Mouse (Mus musculus) E14TG2a.4 (cell line): ENCODE data around the gene Dock2.

Experiments used
- H3K27me3 ChIP-seq: 2 replicates; pipeline ENCODE4 v1.6.1; 2014; ENCODE audit warnings: low read length, control low read depth; ENCODE audit not compliant: insufficient read depth
- H3K36me3 ChIP-seq: 2 replicates; pipeline ENCODE4 v1.6.1; 2014; ENCODE audit warnings: low read length, control low read depth; ENCODE audit not compliant: insufficient read depth
- H3K4me1 ChIP-seq: replicated peaks from 2 replicates; pipeline ENCODE4 v1.6.1; 2014; ENCODE audit warnings: low read depth, low read length, control low read depth
- H3K4me3 ChIP-seq: replicated peaks from 2 replicates; pipeline ENCODE4 v1.5.1; 2014; ENCODE audit warnings: mild to moderate bottlenecking, low read length
- H3K9me3 ChIP-seq: 2 replicates; pipeline ENCODE4 v1.6.1; 2014; ENCODE audit warnings: low read length, control low read depth
- CTCF ChIP-seq: conservative IDR thresholded peaks from 2 replicates; pipeline ENCODE4 v1.5.1; 2014; ENCODE audit warnings: low read length
- NANOG ChIP-seq: IDR thresholded peaks from 2 replicates; pipeline ENCODE4 v1.6.1; 2014; ENCODE audit warnings: borderline replicate concordance, low read length, mixed read lengths
- POU5F1 ChIP-seq: IDR thresholded peaks from 2 replicates; pipeline ENCODE4 v1.6.1; 2014; ENCODE audit warnings: low read length, borderline replicate concordance

Dock2 gene

DNA sequence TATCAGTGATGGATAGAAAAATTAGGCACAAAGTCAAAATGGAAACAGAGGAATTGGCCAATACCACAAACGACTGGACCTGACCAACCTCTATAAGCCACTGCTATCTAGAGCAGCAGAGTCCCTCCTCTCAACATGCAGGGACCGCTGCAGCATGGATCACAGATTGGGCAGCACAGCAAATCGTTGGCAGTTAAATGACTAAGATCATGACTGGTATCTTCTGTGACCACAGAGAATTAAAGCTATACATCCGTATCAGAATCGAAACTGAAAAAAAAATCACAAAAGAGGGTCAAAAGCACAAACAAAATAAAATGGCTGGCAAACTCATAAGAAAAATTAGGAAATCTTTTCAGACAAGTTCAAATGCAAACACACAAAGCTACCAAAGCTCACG is 21.6 kb downstream of the Dock2 start:
- Histone ChIP-seq H3K27me3 (no peaks in the 10 kb centered on the region), H3K4me3 (no peak overlapping the region), H3K9me3 (peaks cover 12% of the 10 kb centered on the region), H3K36me3 (no peaks in the 10 kb centered on the region), H3K4me1 (peaks cover 3% of the 10 kb centered on the region; the same call in 1 of the 2 replicates)
- TF ChIP-seq POU5F1: no peak
- no peak for TF ChIP-seq NANOG

DNA sequence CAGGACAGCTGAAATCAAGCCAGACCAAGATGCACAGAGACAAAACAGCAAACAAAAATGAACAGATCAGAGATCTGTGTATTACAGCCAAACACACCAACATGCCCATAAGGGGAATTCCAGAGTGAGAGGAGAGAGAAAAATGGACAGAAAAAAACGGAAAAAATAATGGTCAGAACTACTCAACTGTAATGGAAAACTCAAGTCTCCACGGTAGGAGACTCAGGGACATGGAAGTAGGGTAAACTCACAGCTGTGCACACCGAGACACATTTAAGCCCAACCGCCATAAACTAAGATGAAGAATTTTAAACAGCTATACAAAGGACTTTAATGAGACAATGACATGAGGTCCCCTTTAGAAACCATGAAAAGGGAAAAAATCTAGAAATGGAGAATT is 24.1 kb downstream of the Dock2 start:
- no peak overlapping the region for H3K4me3 ChIP-seq
- H3K36me3 ChIP-seq: no peaks in the 10 kb centered on the region
- H3K27me3 ChIP-seq: no peaks in the 10 kb centered on the region
- no peaks in the 10 kb centered on the region for H3K9me3 ChIP-seq
- TF ChIP-seq POU5F1: no peak
- TF ChIP-seq CTCF: no peak
- no peak for TF ChIP-seq NANOG
- H3K4me1 ChIP-seq: no peaks in the 10 kb centered on the region

DNA sequence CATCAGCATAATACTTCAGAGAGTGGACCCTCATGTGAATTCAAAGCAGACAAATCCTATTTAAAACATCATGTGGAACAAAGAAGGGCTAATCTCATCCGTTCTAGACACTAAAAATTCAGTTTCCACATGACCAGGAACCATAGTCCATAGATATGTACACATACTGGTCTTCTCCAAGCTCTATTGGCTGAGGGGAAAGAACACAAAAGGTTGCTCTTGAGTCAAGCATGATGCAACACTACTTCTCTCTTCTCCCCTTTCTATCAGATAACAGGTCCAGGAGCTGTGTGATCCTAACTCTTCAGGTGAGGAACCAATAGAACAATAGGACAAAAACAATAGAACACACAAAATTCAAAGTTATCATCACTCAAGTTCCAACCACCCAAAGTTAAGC is 42.6 kb downstream of the Dock2 start:
- H3K4me3 ChIP-seq: no peak overlapping the region
- no peaks in the 10 kb centered on the region for H3K9me3 ChIP-seq
- H3K36me3 ChIP-seq: no peaks in the 10 kb centered on the region
- H3K27me3 ChIP-seq: no peaks in the 10 kb centered on the region
- TF ChIP-seq NANOG: no peak
- TF ChIP-seq POU5F1: no peak
- TF ChIP-seq CTCF: no peak
- H3K4me1 ChIP-seq: peaks cover 38% of the 10 kb centered on the region

DNA sequence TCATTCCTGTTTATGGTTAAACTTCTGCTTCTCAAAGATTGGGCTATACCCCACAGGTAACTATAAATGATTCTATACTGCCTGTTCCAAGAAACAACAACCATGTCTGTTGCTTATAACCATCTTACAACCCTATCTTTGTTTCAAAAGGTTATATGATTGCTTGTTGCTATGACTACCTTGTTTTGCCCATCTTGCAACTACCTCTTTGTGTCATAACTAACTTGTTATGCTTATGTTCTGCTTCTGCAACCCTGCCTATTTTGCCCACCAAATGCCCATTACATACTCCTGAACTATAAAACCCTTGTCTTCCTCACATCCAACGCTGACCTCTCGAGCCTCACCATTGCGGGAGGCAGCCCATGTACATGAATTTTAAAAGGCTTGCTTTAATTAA is 43.9 kb downstream of the Dock2 start:
- TF ChIP-seq POU5F1 (no peak), CTCF (no peak), NANOG (no peak)
- H3K9me3 ChIP-seq: no peaks in the 10 kb centered on the region
- peaks cover 42% of the 10 kb centered on the region for H3K4me1 ChIP-seq
- H3K36me3 ChIP-seq: no peaks in the 10 kb centered on the region
- no peaks in the 10 kb centered on the region for H3K27me3 ChIP-seq
- no peak overlapping the region for H3K4me3 ChIP-seq

DNA sequence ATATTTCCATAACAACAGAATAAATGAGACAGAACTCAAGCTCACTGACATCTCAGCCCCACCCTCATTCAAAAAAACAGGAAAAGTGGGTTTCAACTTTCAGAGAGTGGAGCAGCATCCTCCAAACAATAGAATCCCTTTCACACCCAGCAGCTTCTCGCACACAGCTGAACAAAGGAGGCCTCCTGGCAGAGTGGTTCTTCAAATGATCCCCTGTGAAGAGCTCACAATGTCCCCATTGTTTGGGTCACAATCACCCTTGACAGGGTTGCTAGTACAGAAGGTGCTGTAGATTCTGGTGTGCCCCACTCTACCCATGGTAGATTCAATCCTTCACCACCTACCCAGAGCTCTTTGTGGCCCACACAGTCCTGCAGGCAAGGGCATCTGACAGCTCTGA is 44.7 kb downstream of the Dock2 start:
- no peaks in the 10 kb centered on the region for H3K27me3 ChIP-seq
- H3K9me3 ChIP-seq: no peaks in the 10 kb centered on the region
- TF ChIP-seq POU5F1 (no peak), NANOG (peak; percentile 95)
- H3K4me1 ChIP-seq: peaks cover 42% of the 10 kb centered on the region
- H3K4me3 ChIP-seq: no peak overlapping the region
- no peaks in the 10 kb centered on the region for H3K36me3 ChIP-seq

DNA sequence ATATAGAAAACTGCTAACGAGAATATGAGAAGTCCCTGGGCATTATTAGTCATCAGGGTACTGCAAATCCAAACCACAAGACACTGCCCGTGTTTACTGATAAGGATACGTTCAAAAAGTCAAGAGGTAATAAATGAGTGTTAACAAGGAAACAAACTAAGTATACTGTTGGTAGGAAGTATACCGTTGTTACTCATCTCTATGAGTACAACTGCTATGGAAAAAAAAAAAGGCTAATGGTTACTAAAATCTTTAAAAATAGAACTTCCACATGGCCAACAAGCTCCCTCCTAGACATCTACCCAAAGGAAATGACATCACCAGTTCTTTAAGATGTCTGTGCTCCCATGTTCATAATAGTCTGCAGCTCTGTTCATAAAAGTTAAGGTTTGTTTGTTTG is 46.5 kb downstream of the Dock2 start:
- Histone ChIP-seq H3K4me3 (no peak overlapping the region), H3K36me3 (no peaks in the 10 kb centered on the region), H3K4me1 (peaks cover 41% of the 10 kb centered on the region), H3K27me3 (peaks cover 7% of the 10 kb centered on the region; the same call in 1 of the 2 replicates), H3K9me3 (no peaks in the 10 kb centered on the region)
- no peak for TF ChIP-seq POU5F1
- no peak for TF ChIP-seq NANOG
- no peak for TF ChIP-seq CTCF

DNA sequence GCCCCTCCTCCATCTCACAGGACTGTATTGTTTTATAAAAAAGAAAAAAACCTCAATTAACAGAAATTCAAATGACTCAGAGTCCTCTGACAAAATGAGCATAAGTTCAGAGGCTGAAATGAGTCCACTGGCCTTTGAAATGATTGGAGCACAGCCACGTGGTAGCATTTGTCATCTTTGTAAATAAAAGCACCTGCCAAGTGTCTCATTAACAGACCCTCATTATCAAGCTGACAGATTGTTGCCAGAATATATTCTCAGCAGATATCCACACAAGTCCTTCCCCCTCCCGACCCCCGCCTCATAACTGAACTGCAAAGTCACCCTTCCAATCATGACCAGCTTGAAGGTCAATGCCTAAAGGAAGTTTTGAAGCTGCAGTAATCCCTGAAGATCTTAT is 49.7 kb downstream of the Dock2 start:
- TF ChIP-seq CTCF (no peak), NANOG (no peak), POU5F1 (no peak)
- Histone ChIP-seq H3K27me3 (peaks cover 10% of the 10 kb centered on the region; the same call in 1 of the 2 replicates), H3K36me3 (no peaks in the 10 kb centered on the region), H3K9me3 (no peaks in the 10 kb centered on the region), H3K4me3 (no peak overlapping the region), H3K4me1 (peaks cover 31% of the 10 kb centered on the region)

DNA sequence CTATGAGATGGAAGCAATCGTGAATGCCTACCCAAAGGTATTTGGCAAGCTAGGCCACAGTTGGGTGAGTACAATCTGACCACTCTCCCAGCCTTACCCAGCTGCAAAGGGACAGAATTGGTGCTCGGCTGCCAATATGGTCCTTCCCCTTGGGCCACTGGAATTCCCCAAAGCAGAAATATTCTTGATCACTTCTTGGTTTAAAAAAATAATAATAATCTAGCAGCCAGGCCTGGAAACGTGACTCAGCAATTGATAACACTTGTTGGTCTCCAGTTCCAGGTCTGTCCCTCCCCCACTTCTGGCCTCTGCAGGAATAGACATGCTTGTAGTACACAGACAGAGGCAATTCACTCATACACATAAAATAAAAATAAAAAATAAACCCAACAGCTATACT is 56.2 kb downstream of the Dock2 start:
- no peaks in the 10 kb centered on the region for H3K36me3 ChIP-seq
- TF ChIP-seq CTCF: no peak
- TF ChIP-seq POU5F1: no peak
- TF ChIP-seq NANOG: no peak
- H3K27me3 ChIP-seq: peaks cover 7% of the 10 kb centered on the region; the same call in 1 of the 2 replicates
- peaks cover 16% of the 10 kb centered on the region; the same call in 1 of the 2 replicates for H3K4me1 ChIP-seq
- H3K4me3 ChIP-seq: no peak overlapping the region
- H3K9me3 ChIP-seq: no peaks in the 10 kb centered on the region

DNA sequence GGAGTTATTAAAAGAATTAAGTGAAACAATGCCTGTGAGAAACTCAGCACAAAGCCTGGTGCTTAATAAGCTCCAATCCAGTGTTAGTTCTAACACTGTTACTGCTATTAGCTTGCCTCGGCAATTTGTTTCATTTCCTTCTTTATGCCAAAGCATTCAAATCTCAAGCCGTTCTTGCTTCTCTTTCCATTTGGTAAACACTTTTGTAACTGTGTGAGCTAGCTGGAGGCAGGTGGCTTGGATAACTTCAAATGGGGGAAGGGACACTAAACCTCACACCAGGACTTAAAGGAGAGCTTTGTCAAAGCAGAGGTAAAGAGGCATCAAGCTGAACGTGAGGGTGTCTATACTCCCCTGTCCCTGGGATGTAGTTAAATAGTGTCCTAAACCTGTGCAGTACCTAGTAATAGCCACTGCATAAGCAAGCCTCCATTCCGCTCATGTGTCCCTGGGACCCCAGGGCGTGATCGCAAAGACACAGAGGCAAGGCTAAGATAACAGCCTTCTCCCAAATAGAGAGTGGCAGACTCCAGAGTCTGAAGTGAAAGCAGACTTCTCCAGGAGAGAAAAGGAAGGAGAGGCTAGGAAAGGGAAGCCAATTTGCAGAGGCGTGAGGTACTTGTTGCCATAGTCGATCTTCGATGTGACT is 56.9 kb downstream of the Dock2 start:
- Histone ChIP-seq H3K4me3 (no peak overlapping the region), H3K27me3 (peaks cover 5% of the 10 kb centered on the region; the same call in 1 of the 2 replicates), H3K36me3 (no peaks in the 10 kb centered on the region), H3K4me1 (peaks cover 13% of the 10 kb centered on the region; the same call in 1 of the 2 replicates), H3K9me3 (no peaks in the 10 kb centered on the region)
- no peak for TF ChIP-seq POU5F1
- no peak for TF ChIP-seq NANOG
- no peak for TF ChIP-seq CTCF
